Mouse (Mus musculus) ES-Bruce4 (cell line): Measurements from ENCODE around the gene Trim28.

Experiments
- CTCF ChIP-seq: IDR thresholded peaks from one replicate; pipeline ENCODE4 v1.8.1; 2011; ENCODE audit warnings: low read depth, low read length
- EP300 ChIP-seq: IDR thresholded peaks from 2 replicates; pipeline ENCODE4 v1.6.1; 2011; ENCODE audit warnings: low read depth, low read length; ENCODE audit not compliant: insufficient read depth

DNA sequence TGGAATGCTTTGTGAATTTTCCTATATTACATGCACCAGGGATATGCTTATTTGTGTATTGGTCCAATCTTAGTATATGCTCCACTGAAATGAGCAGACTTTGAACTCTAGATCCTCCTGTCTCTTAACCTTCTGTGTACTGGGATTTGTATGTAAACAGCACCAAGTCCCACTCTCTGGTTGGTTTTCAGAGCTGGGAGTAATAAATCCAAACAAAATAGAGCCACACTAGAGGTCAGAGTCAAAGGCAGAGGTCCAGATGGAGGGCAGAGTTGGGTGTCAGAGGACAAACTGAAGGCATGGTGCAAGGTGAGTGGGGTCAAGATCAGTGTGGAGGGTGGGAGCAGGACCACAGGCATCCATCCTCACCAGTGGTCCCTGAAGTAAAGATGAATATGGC, 3.1 kb upstream of the Trim28 start:
- TF ChIP-seq EP300: no peak
- no peak for TF ChIP-seq CTCF
